Mouse (Mus musculus) heart, embryonic 11.5 days (tissue): ENCODE data around the gene Slf2. TPM values are rescaled to one million over a fixed set of nuclear protein-coding genes. Genes with fewer than 3 reads are reported as not detected.
A peak's percentile ranks its signal among the peaks of the same experiment; 100 is the strongest.

Source experiments
- ATAC-seq: fragments of 200-750 bp; cut with Nextera tagmentation; replicated peaks from 2 replicates; pipeline ENCODE4 v1.8.0; 2017; ENCODE audit warnings: moderate library complexity; ENCODE audit not compliant: insufficient number of reproducible peaks, low FRiP score, low TSS enrichment
- H3K27ac ChIP-seq: fragments of 300-500 bp; sonication (generic); 2 replicates; pipeline ENCODE4 v1.5.1; 2014; ENCODE audit warnings: mild to moderate bottlenecking, low read depth, low read length
- H3K27me3 ChIP-seq: fragments of 300-500 bp; sonication (generic); 2 replicates; pipeline ENCODE4 v1.6.1; 2014; ENCODE audit warnings: mild to moderate bottlenecking, low read length, mixed read lengths; ENCODE audit not compliant: control insufficient read depth, insufficient read depth
- H3K36me3 ChIP-seq: fragments of 300-500 bp; sonication (generic); 2 replicates; pipeline ENCODE4 v1.6.1; 2014; ENCODE audit warnings: mild to moderate bottlenecking, low read length, moderate library complexity, mixed read lengths; ENCODE audit not compliant: control insufficient read depth, insufficient read depth
- H3K4me1 ChIP-seq: fragments of 300-500 bp; sonication (generic); 2 replicates; pipeline ENCODE4 v1.6.1; 2014; ENCODE audit warnings: low read length; ENCODE audit not compliant: control insufficient read depth, insufficient read depth
- H3K4me2 ChIP-seq: fragments of 300-500 bp; sonication (generic); 2 replicates; pipeline ENCODE4 v1.6.1; 2014; ENCODE audit warnings: mild to moderate bottlenecking, moderate library complexity
- H3K4me3 ChIP-seq: fragments of 300-500 bp; sonication (generic); 2 replicates; pipeline ENCODE4 v1.5.1; 2014; ENCODE audit warnings: low read depth, low read length
- H3K9ac ChIP-seq: fragments of 300-500 bp; sonication (generic); 2 replicates; pipeline ENCODE4 v1.6.1; 2014; ENCODE audit warnings: mild to moderate bottlenecking, low read depth, low read length, moderate library complexity
- H3K9me3 ChIP-seq: fragments of 300-500 bp; sonication (generic); replicated peaks from 2 replicates; pipeline ENCODE4 v1.6.1; 2016; ENCODE audit warnings: low read length; ENCODE audit not compliant: control insufficient read depth
- WGBS: fragments of 180-500 bp; shearing (Covaris S2); extraction: QIAGEN DNeasy Blood & Tissue Kit; methylation state at CpG from one replicate; pipeline ENCODE4 v1.1.7; 2014; ENCODE audit not compliant: insufficient replicate concordance; 5-methylcytosine and 5-hydroxymethylcytosine counted together
- polyA plus RNA-seq: library from polyadenylated mRNA; unstranded; fragments of >200 nt; fragmentation: Nextera tagmentation; extraction: Ambion mirVana; gene quantifications from 2 replicates; pipeline ENCODE4 v1.2.1, GENCODE M21; 2014

The Slf2 gene
- polyA plus RNA-seq, 1 experiment from 2014 or later = 57.1 TPM

DNA sequence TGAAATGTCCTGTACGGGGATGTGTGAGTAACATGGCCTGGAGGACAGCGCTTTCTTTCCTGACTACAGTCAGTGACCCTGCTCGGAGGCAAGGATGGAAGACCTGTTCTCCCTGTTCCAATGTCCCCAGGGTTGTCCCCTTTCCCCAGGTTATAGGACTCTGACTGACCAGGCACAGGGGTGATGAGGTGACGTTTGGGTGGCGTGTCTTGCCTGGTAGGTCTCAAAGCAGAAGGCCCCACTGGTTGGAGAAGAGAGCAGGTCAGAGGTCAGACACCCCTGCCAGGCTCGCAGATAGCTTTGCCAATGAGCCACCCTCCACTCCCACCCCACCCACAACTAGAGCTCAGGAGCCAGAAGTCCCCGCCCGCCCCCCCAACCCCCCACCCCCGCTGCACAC is 98.6 kb downstream of the Slf2 start:
- H3K27me3 ChIP-seq = no peaks in the 10 kb centered on the region
- peaks cover 15% of the 10 kb centered on the region for H3K4me1 ChIP-seq
- no peak for ATAC-seq

DNA sequence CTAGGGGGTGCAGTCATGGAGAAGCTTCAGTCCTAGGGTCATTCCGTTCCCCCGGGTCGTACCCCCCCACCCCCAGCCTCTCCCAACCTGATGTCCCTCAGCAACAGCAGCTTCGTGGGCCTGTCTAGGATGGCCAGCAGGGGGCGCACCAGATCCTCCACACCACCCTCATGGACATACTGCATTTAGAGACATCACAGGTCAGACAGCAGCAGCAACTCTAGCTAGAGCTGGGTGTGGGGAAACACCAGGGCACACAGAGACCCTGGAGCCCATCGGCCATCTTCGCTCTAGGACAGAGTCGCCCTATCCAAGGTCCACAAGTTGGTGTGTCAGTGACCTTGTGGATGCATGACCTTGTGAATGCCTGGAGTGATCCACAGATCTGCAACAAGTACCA is 99.2 kb downstream of the Slf2 start:
- ATAC-seq = no peak
- 25% methylated on average over 8 of the region's 8 CpGs for WGBS
- Histone ChIP-seq H3K27me3 (no peaks in the 10 kb centered on the region), H3K4me3 (no peak overlapping the region), H3K36me3 (peaks cover 9% of the 10 kb centered on the region), H3K9ac (no peak overlapping the region; the same call in 1 of the 2 replicates), H3K4me2 (no peak overlapping the region), H3K4me1 (peaks cover 15% of the 10 kb centered on the region), H3K27ac (no peak overlapping the region), H3K9me3 (no peaks in the 10 kb centered on the region)

More for the DNA sequence above, 98.6 kb downstream of the Slf2 start:
- Histone ChIP-seq H3K4me2 (no peak overlapping the region), H3K4me3 (no peak overlapping the region), H3K9me3 (no peaks in the 10 kb centered on the region), H3K9ac (no peak overlapping the region), H3K36me3 (peaks cover 14% of the 10 kb centered on the region), H3K27ac (no peak overlapping the region)
- WGBS = 49% methylated on average over 9 of the region's 9 CpGs

GRCm38 (mm10) chr19:45030746-45031693 is 100.1 kb downstream of the Slf2 start:
- peaks cover under 1% of the 10 kb centered on the region for H3K36me3 ChIP-seq
- H3K27me3 ChIP-seq = peaks cover 2% of the 10 kb centered on the region; the same call in 1 of the 2 replicates
- H3K27ac ChIP-seq = no peak overlapping the region
- ATAC-seq = no peak
- peak overlapping the region; percentile 59 for H3K9ac ChIP-seq
- H3K4me2 ChIP-seq = peak overlapping the region; percentile 58
- peaks cover 15% of the 10 kb centered on the region for H3K4me1 ChIP-seq
- 40% methylated on average over 20 of the region's 20 CpGs for WGBS
- no peaks in the 10 kb centered on the region for H3K9me3 ChIP-seq
- 0 out of 2 replicates have a peak overlapping the region, but pooled peaks have one; percentile 11 for H3K4me3 ChIP-seq

- Histone ChIP-seq H3K4me1 (peaks cover 15% of the 10 kb centered on the region), H3K9ac (no peak overlapping the region), H3K4me3 (no peak overlapping the region), H3K27me3 (peaks cover 6% of the 10 kb centered on the region; the same call in 1 of the 2 replicates), H3K36me3 (no peaks in the 10 kb centered on the region; the same call in 1 of the 2 replicates), H3K4me2 (no peak overlapping the region), H3K9me3 (no peaks in the 10 kb centered on the region), H3K27ac (no peak overlapping the region)
- 17% methylated on average over 4 of the region's 4 CpGs for WGBS
- no peak for ATAC-seq
These were observed 100.8 kb downstream of the Slf2 start for GRCm38 (mm10) chr19:45031780-45032179.

Other genes with a start within 250 kb of the Slf2 start
- gene Pax2, start 175.1 kb upstream of the Slf2 start, polyA plus RNA-seq = not detected in 2 replicates
- gene Sema4g, start 58.0 kb downstream of the Slf2 start, polyA plus RNA-seq = 1.0 and 1.4 TPM in 2 replicates
- gene Twnk, start 74.5 kb downstream of the Slf2 start, polyA plus RNA-seq = 14.2 and 14.8 TPM in 2 replicates
- 63.0 and 64.3 TPM in 2 replicates for gene Mrpl43, start 75.3 kb downstream of the Slf2 start, polyA plus RNA-seq
- gene Lzts2, start 83.3 kb downstream of the Slf2 start, polyA plus RNA-seq = 35.3 and 38.4 TPM in 2 replicates
- 0.21 TPM in 1 of 2 replicates, not detected in the other for gene Pdzd7, start 114.6 kb downstream of the Slf2 start, polyA plus RNA-seq
- 16.0 and 18.8 TPM in 2 replicates for gene Sfxn3, start 116.4 kb downstream of the Slf2 start, polyA plus RNA-seq
- 2.7 and 2.9 TPM in 2 replicates for gene Kazald1, start 144.1 kb downstream of the Slf2 start, polyA plus RNA-seq
- gene Tlx1, start 219.5 kb downstream of the Slf2 start, polyA plus RNA-seq = 0.45 and 1.0 TPM in 2 replicates